ENCODE assay signal across 13 mouse cellular contexts in genomic region chr5:13256321-13256720, GRCm38 (mm10).
"Had no signal": no experiment of that assay in that cellular context is flagged by ENCODE, and none has a peak within 500 bp of the region (broad histone marks: within the 10 kb centered on the region; RNA-seq: fewer than 3 reads in every experiment).

No protein-coding gene starts in this region.

- DNase-seq: gastrocnemius, postnatal 14 days; gastrocnemius, postnatal 36 days; heart, adult 11 months; heart, adult 2 months; heart, postnatal 10 days; heart, postnatal 4 days; kidney, adult 18-20 months; kidney, adult 8-10 months; kidney, postnatal 10 days; kidney, postnatal 25 days; layer of hippocampus, adult 9-11 months; layer of hippocampus, postnatal 36 days; left cerebral cortex, postnatal 4 days had no signal
